Mouse (Mus musculus): Measurements from ENCODE around the gene Arhgap1. TPM values are rescaled to one million over a fixed set of nuclear protein-coding genes. Genes with fewer than 3 reads are reported as not detected.

The Arhgap1 gene
- polyA plus RNA-seq, 1 experiment: 185 TPM

DNA sequence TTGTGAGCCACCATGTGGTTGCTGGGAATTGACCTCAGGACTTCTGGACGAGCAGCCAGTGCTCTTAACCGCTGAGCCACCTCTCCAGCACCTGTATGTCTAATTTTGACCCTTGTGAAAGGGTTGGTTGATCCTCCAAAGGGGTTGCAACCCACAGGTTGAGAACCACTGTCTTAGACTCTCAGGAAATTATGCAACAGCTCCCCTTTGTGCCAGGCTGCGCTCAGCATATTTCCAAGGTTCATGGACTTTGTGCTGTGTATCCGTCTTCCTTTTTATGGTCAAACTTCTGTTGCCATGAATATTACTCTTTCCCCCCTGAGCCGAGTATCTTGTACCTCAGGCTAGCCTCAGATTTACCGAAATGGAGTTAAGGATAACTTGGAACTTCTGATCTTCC lies 11.3 kb downstream of the Arhgap1 start:
- no peaks in the 10 kb centered on the region for H3K27me3 ChIP-seq (ENCODE audit: control insufficient read depth, insufficient read depth, low read length)
- H3K36me3 ChIP-seq (ENCODE audit: control insufficient read depth, insufficient read depth, low read length): peaks cover 65% of the 10 kb centered on the region
- H3K27ac ChIP-seq (ENCODE audit: control insufficient read depth, insufficient read depth, low read length): no peak overlapping the region
- no peaks in the 10 kb centered on the region for H3K4me1 ChIP-seq (replicated peaks; ENCODE audit: control insufficient read depth, insufficient read depth, low read length)
- no peak for DNase-seq
- H3K4me3 ChIP-seq (ENCODE audit: control insufficient read depth, insufficient read depth, low read length): no peak overlapping the region
- TF ChIP-seq POLR2A (IDR thresholded peaks at IDR 0.05; ENCODE audit: control insufficient read depth, extremely low read depth, insufficient read depth, low read length, poor library complexity) (no peak), CTCF (IDR thresholded peaks at IDR 0.05; ENCODE audit: borderline replicate concordance, control insufficient read depth, extremely low read depth, insufficient read depth, low read length, poor library complexity) (no peak)
- 99% methylated on average over 6 of the region's 6 CpGs for WGBS

DNA sequence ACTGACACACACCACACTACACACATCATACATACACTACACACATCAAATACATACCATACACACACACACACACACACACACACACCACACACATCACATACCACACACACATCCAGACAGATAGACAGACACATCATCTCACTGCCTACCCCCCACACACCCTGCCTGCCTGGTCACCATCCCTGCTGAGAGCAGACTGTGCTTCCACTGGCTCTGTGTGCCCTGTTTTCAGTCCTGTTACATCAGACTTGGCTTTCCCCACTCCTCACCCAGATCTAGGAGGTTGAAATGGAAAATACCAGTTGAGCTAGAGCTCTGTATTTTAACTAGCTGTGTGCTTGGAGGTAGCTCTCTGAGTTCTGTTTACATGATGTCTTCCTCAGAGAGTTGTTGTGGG lies 15.1 kb downstream of the Arhgap1 start:
- H3K4me3 ChIP-seq (ENCODE audit: control insufficient read depth, insufficient read depth, low read length): no peak overlapping the region
- no peaks in the 10 kb centered on the region for H3K4me1 ChIP-seq (replicated peaks; ENCODE audit: control insufficient read depth, insufficient read depth, low read length)
- TF ChIP-seq POLR2A (IDR thresholded peaks at IDR 0.05; ENCODE audit: control insufficient read depth, extremely low read depth, insufficient read depth, low read length, poor library complexity) (no peak), CTCF (IDR thresholded peaks at IDR 0.05; ENCODE audit: borderline replicate concordance, control insufficient read depth, extremely low read depth, insufficient read depth, low read length, poor library complexity) (no peak)
- no peak for DNase-seq
- H3K27ac ChIP-seq (ENCODE audit: control insufficient read depth, insufficient read depth, low read length): no peak overlapping the region
- H3K27me3 ChIP-seq (ENCODE audit: control insufficient read depth, insufficient read depth, low read length): no peaks in the 10 kb centered on the region
- H3K36me3 ChIP-seq (ENCODE audit: control insufficient read depth, insufficient read depth, low read length): peaks cover 58% of the 10 kb centered on the region

DNA sequence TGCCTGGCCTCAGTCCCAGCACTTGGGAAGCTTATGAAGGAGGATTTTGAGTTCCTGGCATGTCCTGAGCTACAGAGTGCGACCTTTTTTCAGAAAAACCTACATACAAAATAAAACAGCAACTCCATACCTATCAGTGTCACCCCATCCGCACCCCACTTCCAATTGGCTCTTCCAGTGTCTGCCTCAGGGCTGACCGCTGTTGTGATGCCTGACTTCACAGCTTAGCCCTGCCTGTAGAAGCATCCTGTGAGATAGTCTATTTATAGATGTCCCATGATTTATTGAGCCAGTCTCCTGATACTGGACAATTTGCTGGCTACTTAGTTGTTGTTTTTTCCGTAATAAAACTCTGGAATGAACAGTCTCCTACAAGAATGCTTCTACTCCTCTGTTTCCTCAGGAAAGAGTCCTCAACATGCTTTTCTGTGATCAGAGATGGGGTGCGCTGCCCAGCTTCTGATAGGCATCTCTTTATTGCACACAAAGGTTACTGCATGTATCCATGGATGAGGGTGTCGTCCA lies 16.8 kb downstream of the Arhgap1 start:
- H3K4me1 ChIP-seq (replicated peaks; ENCODE audit: control insufficient read depth, insufficient read depth, low read length): no peaks in the 10 kb centered on the region
- 98% methylated on average over 6 of the region's 6 CpGs for WGBS
- no peak overlapping the region for H3K27ac ChIP-seq (ENCODE audit: control insufficient read depth, insufficient read depth, low read length)
- TF ChIP-seq POLR2A (IDR thresholded peaks at IDR 0.05; ENCODE audit: control insufficient read depth, extremely low read depth, insufficient read depth, low read length, poor library complexity) (no peak), CTCF (IDR thresholded peaks at IDR 0.05; ENCODE audit: borderline replicate concordance, control insufficient read depth, extremely low read depth, insufficient read depth, low read length, poor library complexity) (no peak)
- no peak overlapping the region for H3K4me3 ChIP-seq (ENCODE audit: control insufficient read depth, insufficient read depth, low read length)
- no peaks in the 10 kb centered on the region for H3K27me3 ChIP-seq (ENCODE audit: control insufficient read depth, insufficient read depth, low read length)
- H3K36me3 ChIP-seq (ENCODE audit: control insufficient read depth, insufficient read depth, low read length): peaks cover 67% of the 10 kb centered on the region
- no peak for DNase-seq

DNA sequence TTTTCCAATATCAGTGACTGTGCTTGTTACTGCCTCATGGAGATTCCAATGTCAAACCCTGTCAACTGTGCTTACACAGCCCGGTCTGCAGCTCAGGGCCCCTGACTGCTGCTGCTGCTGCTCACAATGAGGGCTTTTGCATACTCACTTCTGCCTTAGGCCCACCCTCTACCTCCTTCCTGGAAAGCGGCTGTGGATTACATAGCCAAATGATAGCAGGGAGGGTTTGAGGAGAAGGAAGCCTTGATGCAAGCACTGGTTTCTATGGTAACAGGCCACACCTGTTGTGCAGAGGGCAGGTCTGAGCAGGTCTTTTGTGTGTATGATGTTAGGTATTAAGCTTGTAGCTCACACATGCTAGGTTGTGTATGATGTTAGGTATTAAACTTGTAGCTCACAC lies 18.1 kb downstream of the Arhgap1 start:
- TF ChIP-seq POLR2A (IDR thresholded peaks at IDR 0.05; ENCODE audit: control insufficient read depth, extremely low read depth, insufficient read depth, low read length, poor library complexity) (no peak), CTCF (IDR thresholded peaks at IDR 0.05; ENCODE audit: borderline replicate concordance, control insufficient read depth, extremely low read depth, insufficient read depth, low read length, poor library complexity) (no peak)
- H3K36me3 ChIP-seq (ENCODE audit: control insufficient read depth, insufficient read depth, low read length): peaks cover 66% of the 10 kb centered on the region
- no peaks in the 10 kb centered on the region for H3K4me1 ChIP-seq (replicated peaks; ENCODE audit: control insufficient read depth, insufficient read depth, low read length)
- H3K27me3 ChIP-seq (ENCODE audit: control insufficient read depth, insufficient read depth, low read length): no peaks in the 10 kb centered on the region
- H3K27ac ChIP-seq (ENCODE audit: control insufficient read depth, insufficient read depth, low read length): no peak overlapping the region
- DNase-seq: no peak
- 94% methylated on average over 2 of the region's 2 CpGs for WGBS
- no peak overlapping the region for H3K4me3 ChIP-seq (ENCODE audit: control insufficient read depth, insufficient read depth, low read length)

DNA sequence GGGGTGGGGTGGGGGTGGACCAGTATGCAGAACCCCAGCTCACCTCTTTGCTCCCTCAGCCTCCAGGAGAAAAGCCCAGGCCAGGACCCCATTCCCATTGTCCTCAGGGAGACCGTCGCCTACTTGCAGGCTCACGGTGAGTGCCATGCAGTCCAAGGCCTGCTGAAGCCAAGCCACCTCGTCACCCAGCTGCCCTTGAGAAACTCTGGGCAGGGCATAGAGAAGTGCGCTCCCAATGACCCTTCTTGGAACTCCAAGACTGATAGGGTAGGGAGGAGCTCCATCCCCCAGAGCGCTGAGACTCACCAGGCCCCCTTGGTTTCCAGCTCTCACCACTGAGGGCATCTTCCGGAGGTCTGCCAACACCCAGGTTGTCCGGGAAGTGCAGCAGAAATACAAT lies 19.7 kb downstream of the Arhgap1 start:
- H3K36me3 ChIP-seq (ENCODE audit: control insufficient read depth, insufficient read depth, low read length): peaks cover 57% of the 10 kb centered on the region

DNA sequence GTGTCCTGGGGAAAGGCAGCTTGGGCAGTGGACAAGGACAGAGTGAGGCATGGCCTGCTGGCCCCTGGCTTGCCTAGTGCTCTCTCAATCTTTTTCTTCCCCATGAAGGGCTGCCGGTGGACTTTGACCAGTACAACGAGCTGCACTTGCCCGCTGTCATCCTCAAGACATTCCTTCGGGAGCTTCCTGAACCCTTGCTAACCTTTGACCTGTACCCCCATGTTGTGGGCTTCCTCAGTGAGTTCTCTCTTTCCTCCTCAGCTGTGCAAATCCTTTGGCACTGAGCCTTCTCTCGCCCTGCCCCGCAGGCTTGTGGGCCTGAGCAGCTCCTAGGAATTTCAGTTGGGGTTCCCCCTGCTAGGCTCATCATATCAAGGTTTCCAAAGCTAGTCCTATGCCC lies 20.4 kb downstream of the Arhgap1 start:
- WGBS: 94% methylated on average over 6 of the region's 6 CpGs
- no peaks in the 10 kb centered on the region for H3K4me1 ChIP-seq (replicated peaks; ENCODE audit: control insufficient read depth, insufficient read depth, low read length)
- H3K27ac ChIP-seq (ENCODE audit: control insufficient read depth, insufficient read depth, low read length): no peak overlapping the region
- no peak for TF ChIP-seq CTCF (IDR thresholded peaks at IDR 0.05; ENCODE audit: borderline replicate concordance, control insufficient read depth, extremely low read depth, insufficient read depth, low read length, poor library complexity)
- TF ChIP-seq POLR2A (IDR thresholded peaks at IDR 0.05; ENCODE audit: control insufficient read depth, extremely low read depth, insufficient read depth, low read length, poor library complexity): no peak
- no peak overlapping the region for H3K4me3 ChIP-seq (ENCODE audit: control insufficient read depth, insufficient read depth, low read length)
- H3K36me3 ChIP-seq (ENCODE audit: control insufficient read depth, insufficient read depth, low read length): peaks cover 64% of the 10 kb centered on the region
- no peaks in the 10 kb centered on the region for H3K27me3 ChIP-seq (ENCODE audit: control insufficient read depth, insufficient read depth, low read length)
- DNase-seq: no peak

More for the DNA sequence above, 19.7 kb downstream of the Arhgap1 start:
- H3K27ac ChIP-seq (ENCODE audit: control insufficient read depth, insufficient read depth, low read length): no peak overlapping the region
- WGBS: 98% methylated on average over 8 of the region's 8 CpGs
- DNase-seq: no peak
- H3K4me3 ChIP-seq (ENCODE audit: control insufficient read depth, insufficient read depth, low read length): no peak overlapping the region
- H3K4me1 ChIP-seq (replicated peaks; ENCODE audit: control insufficient read depth, insufficient read depth, low read length): no peaks in the 10 kb centered on the region
- TF ChIP-seq POLR2A (IDR thresholded peaks at IDR 0.05; ENCODE audit: control insufficient read depth, extremely low read depth, insufficient read depth, low read length, poor library complexity): no peak
- TF ChIP-seq CTCF (IDR thresholded peaks at IDR 0.05; ENCODE audit: borderline replicate concordance, control insufficient read depth, extremely low read depth, insufficient read depth, low read length, poor library complexity): no peak
- no peaks in the 10 kb centered on the region for H3K27me3 ChIP-seq (ENCODE audit: control insufficient read depth, insufficient read depth, low read length)

DNA sequence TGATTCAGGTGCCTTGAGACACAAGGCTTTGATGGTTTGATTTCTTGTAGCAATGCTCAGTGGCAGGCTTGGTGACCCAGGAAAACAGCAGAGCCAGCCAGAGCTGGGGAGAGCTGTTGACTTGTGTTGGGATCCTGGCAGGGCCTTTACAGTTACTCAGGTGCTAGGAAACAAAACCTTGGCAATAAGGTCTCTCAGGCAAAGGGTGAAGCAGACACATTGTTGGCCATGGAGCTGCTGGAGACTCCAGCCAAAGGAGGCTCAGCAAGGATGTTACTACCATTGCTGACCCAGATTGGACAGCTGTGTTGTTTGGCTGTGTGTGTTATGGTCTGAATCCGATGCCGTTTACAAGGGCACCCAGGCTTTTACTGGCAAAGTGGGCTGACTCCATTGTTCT lies 23.9 kb downstream of the Arhgap1 start:
- Histone ChIP-seq H3K4me3 (ENCODE audit: control insufficient read depth, insufficient read depth, low read length) (no peak overlapping the region), H3K4me1 (replicated peaks; ENCODE audit: control insufficient read depth, insufficient read depth, low read length) (no peaks in the 10 kb centered on the region), H3K27ac (ENCODE audit: control insufficient read depth, insufficient read depth, low read length) (no peak overlapping the region), H3K27me3 (ENCODE audit: control insufficient read depth, insufficient read depth, low read length) (no peaks in the 10 kb centered on the region), H3K36me3 (ENCODE audit: control insufficient read depth, insufficient read depth, low read length) (peaks cover 77% of the 10 kb centered on the region)
- DNase-seq: no peak
- TF ChIP-seq POLR2A (IDR thresholded peaks at IDR 0.05; ENCODE audit: control insufficient read depth, extremely low read depth, insufficient read depth, low read length, poor library complexity) (no peak), CTCF (IDR thresholded peaks at IDR 0.05; ENCODE audit: borderline replicate concordance, control insufficient read depth, extremely low read depth, insufficient read depth, low read length, poor library complexity) (no peak)
- WGBS: 94% methylated on average over 2 of the region's 2 CpGs
